Mouse (Mus musculus): ENCODE measurements around the gene Prex1.

GRCm38 (mm10) chr2:166536896-166537295 lies 176.7 kb downstream of the Prex1 start:
- TF ChIP-seq GATA1 (IDR thresholded peaks at IDR 0.05; ENCODE audit: low read length): no peak
- TF ChIP-seq TAL1 (IDR thresholded peaks at IDR 0.05; ENCODE audit: low read length): no peak

Data from erythroblast, embryonic 14.5 days (primary cell).